Mouse (Mus musculus): ENCODE data around the gene Pold2. TPM values are rescaled to one million over a fixed set of nuclear protein-coding genes. Genes with fewer than 3 reads are reported as not detected.
A peak's percentile ranks its signal among the peaks of the same experiment; 100 is the strongest.

The Pold2 gene
- total and polyA plus RNA-seq, 3 experiments, result 136 to 285 (median 205) TPM

GRCm38 (mm10) chr11:5892151-5892591, 14.1 kb upstream of the Pold2 start:
- DNase-seq (ENCODE audit: extremely low read depth), result no peak
- Histone ChIP-seq H3K9me3 (replicated peaks; ENCODE audit: low read length) (no peaks in the 10 kb centered on the region), H3K4me3 (replicated peaks in 1 of 3; ENCODE audit: low read depth in 2 of 3, low read length in 2 of 3, poor library complexity in 1 of 3) (no peak overlapping the region), H3K79me2 (replicated peaks; ENCODE audit: control insufficient read depth, extremely low read depth, insufficient read depth, poor library complexity, severe bottlenecking) (no peaks in the 10 kb centered on the region), H3K4me1 (ENCODE audit: control insufficient read depth in 1 of 2, insufficient read depth in 2 of 2) (peaks cover 20 to 49% of the 10 kb centered on the region in 2 experiments), H3K4me2 (ENCODE audit: insufficient read depth, low read depth, poor library complexity, severe bottlenecking) (0 out of 2 replicates have a peak overlapping the region, but pooled peaks have one; percentile 14), H3K9ac (ENCODE audit: insufficient read depth, low read depth) (no peak overlapping the region), H3K27me3 (replicated peaks) (no peaks in the 10 kb centered on the region), H3K36me3 (replicated peaks in 1 of 2; ENCODE audit: control insufficient read depth in 1 of 2, insufficient read depth in 1 of 2, low read length in 1 of 2) (no peaks in the 10 kb centered on the region), H3K27ac (ENCODE audit: insufficient read depth, low read depth) (no peak overlapping the region)
- in situ Hi-C loops (cut with MboI; ENCODE audit: low pct_ligation_motif_present, low pct_unique_long_range_greater_than_20kb, low sequenced_read_pairs) (no loop called here), dilution Hi-C loops (cut with MboI; ENCODE audit: extremely low pct_ligation_motif_present, extremely low pct_unique_long_range_greater_than_20kb, low sequenced_read_pairs) (no loop called here)
- no peak for TF ChIP-seq HCFC1 (IDR thresholded peaks at IDR 0.05; ENCODE audit: low read depth, low read length)
- TF ChIP-seq BHLHE40 (IDR thresholded peaks at IDR 0.05; ENCODE audit: low read depth, low read length), result peak; percentile 69
- no peak for TF ChIP-seq SMC3 (IDR thresholded peaks at IDR 0.05; ENCODE audit: low read depth, low read length)
- TF ChIP-seq KAT2A (IDR thresholded peaks at IDR 0.05; ENCODE audit: insufficient replicate concordance, low read length), result no peak
- no peak for TF ChIP-seq MAFK (IDR thresholded peaks at IDR 0.05; ENCODE audit: insufficient replicate concordance, low read length)
- TF ChIP-seq EP300 (IDR thresholded peaks at IDR 0.05; ENCODE audit: low read length), result peak; percentile 84
- no peak for TF ChIP-seq TBP (conservative IDR thresholded peaks at IDR 0.05; ENCODE audit: low read depth, low read length)
- TF ChIP-seq JUND (conservative IDR thresholded peaks at IDR 0.05; ENCODE audit: low read depth, low read length), result peak; percentile 43; the same call in 1 of the 2 replicates
- TF ChIP-seq ELF1 (IDR thresholded peaks at IDR 0.05; ENCODE audit: low read depth, low read length), result no peak
- no peak for TF ChIP-seq MEF2A (IDR thresholded peaks at IDR 0.05; ENCODE audit: borderline replicate concordance, low read depth, low read length)
- TF ChIP-seq SIN3A (IDR thresholded peaks at IDR 0.05; ENCODE audit: low read length), result no peak
- TF ChIP-seq RCOR1 (conservative IDR thresholded peaks at IDR 0.05; ENCODE audit: low read depth, low read length), result no peak
- no peak for TF ChIP-seq ZMIZ1 (IDR thresholded peaks at IDR 0.05; ENCODE audit: low read depth, low read length)
- no peak for TF ChIP-seq POLR2AphosphoS2 (IDR thresholded peaks at IDR 0.05; ENCODE audit: low read depth, low read length)
- no peak for TF ChIP-seq USF2 (conservative IDR thresholded peaks at IDR 0.05; ENCODE audit: low read depth, low read length)
- TF ChIP-seq MYC (IDR thresholded peaks at IDR 0.05; ENCODE audit: low read depth, low read length), result no peak
- no peak for TF ChIP-seq ZC3H11A (IDR thresholded peaks at IDR 0.05; ENCODE audit: low read depth, low read length)
- 0 out of 2 replicates have a peak, but pooled peaks have one; percentile 17 for TF ChIP-seq TCF12 (IDR thresholded peaks at IDR 0.05; ENCODE audit: low read depth, low read length)
- no peak for TF ChIP-seq MAZ (IDR thresholded peaks at IDR 0.05; ENCODE audit: low read depth, low read length)
- TF ChIP-seq PAX5 (IDR thresholded peaks at IDR 0.05; ENCODE audit: low read length), result no peak
- TF ChIP-seq CHD1 (IDR thresholded peaks at IDR 0.05; ENCODE audit: low read depth, low read length), result no peak
- peak; percentile 91 for TF ChIP-seq JUN (IDR thresholded peaks at IDR 0.05; ENCODE audit: insufficient read depth, low read depth, low read length)
- TF ChIP-seq NELFE (IDR thresholded peaks at IDR 0.05; ENCODE audit: low read depth, low read length), result no peak
- TF ChIP-seq NRF1 (IDR thresholded peaks at IDR 0.05; ENCODE audit: low read depth, low read length), result no peak
- TF ChIP-seq POLR2A (IDR thresholded peaks at IDR 0.05; ENCODE audit: low read depth, low read length), result no peak
- TF ChIP-seq ZKSCAN1 (IDR thresholded peaks at IDR 0.05; ENCODE audit: borderline replicate concordance, low read depth, low read length), result no peak
- TF ChIP-seq ETS1 (conservative IDR thresholded peaks at IDR 0.05; ENCODE audit: low read depth, low read length), result peak; percentile 30; the same call in 1 of the 2 replicates
- TF ChIP-seq GABPA (IDR thresholded peaks at IDR 0.05; ENCODE audit: insufficient replicate concordance, low read depth, low read length), result no peak
- no peak for TF ChIP-seq UBTF (IDR thresholded peaks at IDR 0.05; ENCODE audit: low read depth, low read length)
- TF ChIP-seq ZNF384 (IDR thresholded peaks at IDR 0.05; ENCODE audit: low read depth, low read length), result no peak
- TF ChIP-seq USF1 (IDR thresholded peaks at IDR 0.05; ENCODE audit: low read depth, low read length), result no peak
- peak; percentile 94 for TF ChIP-seq IRF4 (IDR thresholded peaks at IDR 0.05; ENCODE audit: low read depth, low read length)
- 0 out of 2 replicates have a peak, but pooled peaks have one; percentile 45 for TF ChIP-seq MAX (IDR thresholded peaks at IDR 0.05; ENCODE audit: low read length)
- TF ChIP-seq CTCF (conservative IDR thresholded peaks at IDR 0.05 in 1 of 2, IDR thresholded peaks at IDR 0.05 in 1 of 2; ENCODE audit: low read depth in 2 of 2, low read length in 2 of 2), result no peak
- TF ChIP-seq E2F4 (IDR thresholded peaks at IDR 0.05; ENCODE audit: insufficient replicate concordance, low read depth, low read length), result no peak
- TF ChIP-seq CHD2 (IDR thresholded peaks at IDR 0.05; ENCODE audit: low read length), result no peak
- no peak for TF ChIP-seq MXI1 (IDR thresholded peaks at IDR 0.05; ENCODE audit: low read depth, low read length)
- no peak for TF ChIP-seq RAD21 (IDR thresholded peaks at IDR 0.05; ENCODE audit: low read depth, low read length)
